Mouse (Mus musculus) cerebellum, postnatal 4 days (tissue): ENCODE data around the gene Top3b.
"Not testable (repeated sequence)": the region's sequence is repeated elsewhere in the genome, so short reads cannot be mapped to it uniquely, and the experiment has no call there.

Source experiments
- DNase-seq, 2 experiments: peaks; one replicate each; pipeline ENCODE4 v3.0.0; 2022; ENCODE audit warnings: low spot score in 2 of 2, mixed read lengths in 1 of 2

Gene Top3b

GRCm38 (mm10) chr16:16897056-16897584 lies 26.6 kb downstream of the Top3b start:
- no peak for DNase-seq

GRCm38 (mm10) chr16:16902329-16902728 lies 31.8 kb downstream of the Top3b start:
- DNase-seq, result no peak

- DNase-seq, result no peak
Measured at GRCm38 (mm10) chr16:16903188-16903587, 32.7 kb downstream of the Top3b start.

- DNase-seq, result no peak
Measured at GRCm38 (mm10) chr16:16907799-16908198, 37.3 kb downstream of the Top3b start.

- peak; percentile 67 to 84 for DNase-seq
Measured at GRCm38 (mm10) chr16:16911641-16912597, 41.4 kb downstream of the Top3b start.

- DNase-seq, result no peak
Measured at GRCm38 (mm10) chr16:16913440-16913839, 42.9 kb downstream of the Top3b start.

GRCm38 (mm10) chr16:16918441-16919117 lies 48.0 kb downstream of the Top3b start:
- DNase-seq, result no peak

- peak in 1 of 2 experiments; percentile 34 for DNase-seq
Measured at GRCm38 (mm10) chr16:16921021-16921435, 50.5 kb downstream of the Top3b start.

GRCm38 (mm10) chr16:16924481-16924880 lies 53.9 kb downstream of the Top3b start:
- no peak for DNase-seq

- no peak for DNase-seq
Measured at GRCm38 (mm10) chr16:16926536-16926935, 56.0 kb downstream of the Top3b start.

- DNase-seq, result not testable (repeated sequence)
Measured at GRCm38 (mm10) chr16:16928908-16929307, 58.4 kb downstream of the Top3b start.

- no peak for DNase-seq
Measured at GRCm38 (mm10) chr16:16930326-16930725, 59.8 kb downstream of the Top3b start.

- DNase-seq, result peak; percentile 46 to 78
Measured at GRCm38 (mm10) chr16:16930810-16931296, 60.3 kb downstream of the Top3b start.

- no peak for DNase-seq
Measured at GRCm38 (mm10) chr16:16939543-16939942, 69.0 kb downstream of the Top3b start.

- no peak for DNase-seq
Measured at GRCm38 (mm10) chr16:16941078-16941477, 70.5 kb downstream of the Top3b start.
